Mouse (Mus musculus) right cerebral cortex, adult 18-20 months (tissue): ENCODE measurements around the gene Fancc.
A peak's percentile ranks its signal among the peaks of the same experiment; 100 is the strongest.
"Not testable (repeated sequence)": the region's sequence is repeated elsewhere in the genome, so short reads cannot be mapped to it uniquely, and the experiment has no call there.

Source experiments
- DNase-seq: peaks from one replicate; pipeline ENCODE4 v3.0.0; 2022; ENCODE audit warnings: mixed read lengths

The Fancc gene

DNA sequence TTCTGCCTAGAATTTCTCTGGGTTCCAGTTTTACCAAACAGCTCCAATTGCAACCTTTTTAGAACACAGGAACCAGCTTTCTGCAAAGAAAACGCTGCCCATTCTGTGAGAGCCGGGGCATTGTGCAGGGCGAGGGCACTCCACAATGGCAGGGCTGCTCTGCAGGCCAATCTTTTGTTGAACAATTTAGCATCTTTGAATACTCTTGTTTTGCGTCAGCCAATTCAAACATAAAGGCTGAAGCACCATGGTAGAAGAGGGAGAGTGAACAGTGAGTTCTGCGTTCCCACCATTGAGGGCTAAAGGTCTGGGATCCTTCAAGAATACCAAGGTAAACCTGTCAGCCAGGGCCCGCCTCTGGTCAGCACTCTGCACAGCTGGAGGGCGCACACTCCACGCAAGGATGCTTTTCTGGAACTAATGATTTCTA is 17.9 kb upstream of the Fancc start:
- no peak for DNase-seq

DNA sequence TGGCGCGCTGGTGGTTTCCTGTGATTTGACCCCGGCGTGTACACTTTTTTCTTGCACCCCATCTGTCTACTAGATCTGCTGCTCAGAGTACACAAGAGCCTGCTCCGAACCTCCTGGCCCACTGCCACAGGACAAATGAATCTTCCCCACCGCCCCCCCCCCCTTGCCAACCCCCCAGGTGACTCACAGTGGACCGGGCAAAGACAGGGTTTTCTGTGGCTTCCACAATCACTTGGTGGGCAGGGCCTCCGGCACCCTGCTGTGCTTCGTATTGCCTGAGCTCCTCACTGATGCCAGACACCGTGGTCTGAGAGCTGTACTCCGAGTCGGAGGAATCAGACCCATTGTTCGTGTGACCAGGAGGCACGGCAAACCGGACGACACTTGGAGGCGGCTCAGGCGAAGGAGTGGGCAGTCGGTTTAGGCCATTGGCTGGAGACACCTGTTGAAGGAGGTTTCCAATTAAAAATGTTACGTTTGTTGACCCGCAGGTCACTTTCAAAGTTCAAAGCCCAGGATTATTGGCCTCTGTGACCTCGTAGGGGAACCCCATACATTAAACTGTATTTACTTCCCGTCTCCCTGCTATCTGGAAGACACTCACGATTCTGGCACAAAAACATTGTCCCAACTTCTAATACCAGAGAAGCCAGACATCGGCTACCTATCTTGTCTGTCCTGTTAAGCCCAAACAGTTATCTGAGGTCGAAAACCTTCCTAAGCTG is 16.5 kb upstream of the Fancc start:
- DNase-seq: no peak

DNA sequence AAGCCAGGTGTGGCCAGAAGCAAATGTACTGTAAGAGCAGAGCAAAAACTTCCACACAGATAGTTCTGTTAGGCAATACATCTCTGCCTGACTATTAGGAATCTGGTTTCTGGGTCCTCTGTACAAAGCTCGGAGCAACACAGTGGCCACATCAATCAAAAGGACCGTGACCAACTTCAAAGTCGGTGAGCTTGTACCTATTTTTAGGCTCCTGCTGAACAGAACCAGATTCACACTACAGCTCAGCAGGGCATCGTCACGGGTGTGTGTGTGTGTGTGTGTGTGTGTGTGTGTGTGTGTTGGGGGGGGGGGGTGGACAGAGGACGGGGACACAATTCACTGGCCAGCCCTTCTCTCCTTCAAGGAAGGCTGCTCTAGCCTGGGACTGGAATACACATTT is 15.3 kb upstream of the Fancc start:
- no peak for DNase-seq

GRCm38 (mm10) chr13:63507821-63508220 is 10.7 kb upstream of the Fancc start:
- DNase-seq: no peak

- no peak for DNase-seq
These were observed 10.0 kb upstream of the Fancc start for GRCm38 (mm10) chr13:63507001-63507556.

GRCm38 (mm10) chr13:63506364-63506763 is 9.3 kb upstream of the Fancc start:
- DNase-seq: no peak

DNA sequence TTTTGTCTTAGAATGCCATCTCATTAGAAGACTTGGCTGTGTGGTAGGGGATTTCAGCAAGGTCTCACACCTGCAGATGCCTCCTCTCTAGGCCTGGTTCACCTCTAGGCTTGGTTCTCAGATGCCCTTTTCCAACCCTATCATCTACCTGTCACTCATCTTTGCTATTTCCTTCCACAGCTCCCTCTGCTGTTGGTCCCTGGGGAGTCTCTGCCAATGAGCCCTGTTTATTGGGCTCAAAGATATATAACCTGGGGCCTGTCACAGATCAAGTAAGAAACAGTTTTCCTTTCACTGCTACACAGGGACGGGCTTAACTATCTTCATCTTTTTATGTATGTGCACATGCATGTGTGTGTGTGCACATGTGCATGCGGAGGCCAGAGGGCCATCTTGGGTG is 5.3 kb upstream of the Fancc start:
- DNase-seq: no peak

DNA sequence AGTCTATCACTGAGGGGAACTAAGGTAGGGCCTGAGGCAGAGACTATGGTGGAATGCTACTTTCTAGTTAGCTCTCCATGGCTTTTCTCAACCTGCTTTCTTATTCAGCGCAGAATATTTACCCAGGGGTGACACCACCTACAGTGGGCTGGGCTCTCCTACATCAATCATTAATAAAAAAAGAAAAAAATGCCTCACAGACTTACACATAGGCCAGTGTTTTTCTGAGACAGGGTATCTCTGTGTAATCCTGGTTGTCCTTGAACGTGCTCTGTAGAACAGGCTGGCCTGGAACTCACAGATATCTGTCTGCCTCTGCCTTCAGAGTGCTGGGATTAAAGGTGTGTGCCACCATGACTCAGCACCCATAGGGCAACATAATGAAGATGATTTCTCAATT is 2.4 kb upstream of the Fancc start:
- no peak for DNase-seq

- no peak for DNase-seq
These were observed 9.4 kb downstream of the Fancc start for GRCm38 (mm10) chr13:63487707-63488042.

DNA sequence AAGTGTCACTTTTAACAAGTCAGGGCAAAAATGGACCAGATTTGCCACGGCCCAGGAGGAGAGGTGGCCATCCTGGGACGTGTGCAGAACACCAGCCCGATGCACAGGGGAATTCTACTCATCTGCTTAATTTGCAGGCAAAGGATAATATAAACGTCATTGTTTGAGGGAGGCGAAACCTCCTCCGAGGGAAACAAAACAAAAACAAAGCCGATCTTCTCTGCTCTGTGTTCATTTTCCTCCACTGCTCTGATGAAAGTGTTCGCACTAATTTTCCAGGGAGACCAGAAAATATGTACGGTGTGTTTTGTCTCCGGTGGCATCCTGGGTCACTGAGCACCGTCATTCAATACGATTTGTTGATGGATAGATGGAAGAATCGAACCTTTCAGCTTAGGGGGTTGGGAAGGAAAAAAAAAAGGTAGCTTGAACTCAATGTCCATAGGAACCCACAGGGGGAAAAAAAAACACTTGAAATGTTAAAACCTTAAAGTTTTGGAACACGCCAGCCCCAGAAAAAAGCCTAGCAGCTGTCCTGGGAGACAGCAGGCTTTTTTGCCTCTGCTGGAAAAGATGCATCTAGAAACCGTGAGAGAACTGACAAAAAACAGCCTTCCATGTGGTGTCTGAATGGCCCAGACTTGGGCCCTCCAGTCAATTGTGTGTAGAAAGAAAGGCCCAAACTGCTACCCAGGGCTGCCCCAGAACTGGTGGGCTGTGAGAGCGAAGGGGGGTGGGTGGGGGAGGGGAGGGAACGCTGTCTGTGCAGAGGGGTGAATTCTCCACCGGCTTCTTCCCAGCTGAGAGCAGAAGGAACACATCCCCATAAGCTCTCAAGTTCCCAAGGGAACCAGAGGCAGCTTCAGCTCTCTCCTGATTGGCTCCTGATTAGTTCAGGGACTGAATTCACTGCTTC is 10.0 kb downstream of the Fancc start:
- no peak for DNase-seq

- no peak for DNase-seq
These were observed 21.7 kb downstream of the Fancc start for GRCm38 (mm10) chr13:63475356-63475755.

DNA sequence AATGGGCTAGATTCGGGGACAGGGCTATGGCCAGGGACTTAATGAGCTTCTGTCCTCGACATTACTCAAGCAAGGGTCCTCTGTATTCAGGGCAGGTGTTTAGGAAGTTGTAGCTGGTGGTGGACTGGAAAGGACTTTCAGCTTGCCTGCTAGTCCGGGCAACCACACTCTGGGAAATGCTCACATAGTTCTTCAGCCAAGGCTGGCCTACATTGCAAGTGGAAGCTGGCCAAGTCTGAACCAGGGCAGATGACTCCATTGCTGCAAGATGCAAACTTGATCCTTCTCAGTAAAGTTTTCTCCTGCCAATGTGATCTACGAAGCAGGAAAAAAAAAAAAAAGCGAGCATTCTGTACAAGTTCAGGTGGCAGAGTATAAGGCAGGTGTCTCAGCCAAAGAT is 44.2 kb downstream of the Fancc start:
- peak; percentile 27 for DNase-seq

DNA sequence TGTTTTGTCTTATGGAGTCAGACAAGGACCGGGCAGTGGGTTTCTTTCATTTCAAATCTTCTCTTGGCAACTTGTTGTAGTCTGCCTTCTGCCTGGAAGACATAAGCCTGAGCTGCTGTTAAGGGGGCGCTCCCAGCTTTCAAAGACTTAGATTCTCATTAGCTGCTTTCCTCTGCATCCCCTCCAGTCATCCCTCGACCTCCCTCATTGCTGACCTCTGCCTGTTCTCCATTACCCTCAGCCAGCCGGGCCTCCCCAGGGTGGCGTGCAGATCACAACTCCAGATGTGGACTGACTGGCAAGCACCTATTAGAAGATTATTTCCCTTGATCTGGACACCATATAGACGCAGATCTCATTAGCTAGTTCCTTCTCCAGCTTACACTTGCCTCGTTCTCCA is 45.9 kb downstream of the Fancc start:
- no peak for DNase-seq

GRCm38 (mm10) chr13:63445419-63445818 is 51.7 kb downstream of the Fancc start:
- no peak for DNase-seq

GRCm38 (mm10) chr13:63432759-63433158 is 64.3 kb downstream of the Fancc start:
- no peak for DNase-seq

DNA sequence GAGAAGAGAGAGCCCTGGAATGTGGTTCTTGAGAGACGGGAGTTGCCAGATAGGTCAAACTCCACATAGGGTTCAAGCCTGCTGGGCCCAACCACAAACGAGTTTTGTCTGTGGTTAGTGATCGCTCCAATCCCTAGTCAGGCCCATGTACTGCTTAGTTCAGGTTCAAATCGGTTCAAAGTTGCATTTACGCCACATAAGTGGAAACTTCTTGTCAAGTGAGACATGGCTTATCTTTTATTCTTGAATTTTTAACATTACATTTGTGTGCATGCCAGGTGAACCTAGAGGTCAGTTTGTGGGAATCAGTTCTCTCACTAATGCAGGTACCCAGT is 65.3 kb downstream of the Fancc start:
- DNase-seq: no peak

- DNase-seq: peak; percentile 92
These were observed 65.8 kb downstream of the Fancc start for GRCm38 (mm10) chr13:63431030-63431856.

GRCm38 (mm10) chr13:63430681-63431029 is 66.4 kb downstream of the Fancc start:
- no peak for DNase-seq

DNA sequence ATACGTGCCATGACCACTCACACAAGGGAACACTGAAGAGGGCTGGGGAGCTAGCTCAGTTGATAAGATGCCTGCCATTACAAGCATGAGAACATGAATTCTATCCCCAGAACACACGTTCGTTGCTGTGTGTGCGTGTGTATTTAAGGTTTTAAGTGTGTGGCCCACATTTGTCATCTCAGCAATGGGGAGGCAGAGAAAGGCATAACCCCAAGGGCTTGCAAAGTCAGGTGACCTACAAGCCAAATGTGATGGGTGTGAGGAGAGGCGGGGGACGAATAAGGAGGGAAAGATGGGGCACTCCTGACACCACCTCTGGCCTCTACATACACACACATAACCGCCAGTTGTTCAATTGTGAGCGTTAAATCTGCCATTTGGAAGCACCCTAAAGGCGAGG is 66.9 kb downstream of the Fancc start:
- no peak for DNase-seq

- DNase-seq: not testable (repeated sequence)
These were observed 68.9 kb downstream of the Fancc start for GRCm38 (mm10) chr13:63428211-63428610.

GRCm38 (mm10) chr13:63423060-63423459 is 74.0 kb downstream of the Fancc start:
- DNase-seq: no peak

- no peak for DNase-seq
These were observed 75.9 kb downstream of the Fancc start for GRCm38 (mm10) chr13:63421225-63421624.

- DNase-seq: no peak
These were observed 78.9 kb downstream of the Fancc start for GRCm38 (mm10) chr13:63418148-63418547.
